Mouse (Mus musculus) heart, adult 2 months (tissue): ENCODE measurements around the gene Ntmt1. TPM values are rescaled to one million over a fixed set of nuclear protein-coding genes. Genes with fewer than 3 reads are reported as not detected.

Source experiments
- DNase-seq, 2 experiments: peaks; one replicate each; pipeline ENCODE4 v3.0.0; 2021
- H3K27ac ChIP-seq: fragments of 200-600 bp; 2 replicates; pipeline ENCODE4 v1.8.1; 2022
- H3K27me3 ChIP-seq: fragments of 200-500 bp; 2 replicates; pipeline ENCODE4 v1.6.1; 2012; ENCODE audit warnings: mild to moderate bottlenecking, low read length, inconsistent platforms, mixed read lengths; ENCODE audit not compliant: control insufficient read depth, insufficient read depth
- H3K36me3 ChIP-seq: fragments of 200-500 bp; 2 replicates; pipeline ENCODE4 v1.6.1; 2012; ENCODE audit warnings: low read length, inconsistent platforms; ENCODE audit not compliant: control insufficient read depth, insufficient read depth
- H3K4me1 ChIP-seq: fragments of 200-500 bp; 2 replicates; pipeline ENCODE4 v1.6.1; 2011; ENCODE audit warnings: low read length; ENCODE audit not compliant: control insufficient read depth, insufficient read depth
- H3K4me3 ChIP-seq: fragments of 200-600 bp; 2 replicates; pipeline ENCODE4 v1.8.1; 2022
- H3K79me2 ChIP-seq: fragments of 200-500 bp; replicated peaks from 2 replicates; pipeline ENCODE4 v1.6.1; 2012; ENCODE audit warnings: mild to moderate bottlenecking, inconsistent platforms, low read length, moderate library complexity, mixed read lengths; ENCODE audit not compliant: control insufficient read depth, insufficient read depth
- H3K9ac ChIP-seq: fragments of 200-500 bp; 2 replicates; pipeline ENCODE4 v1.6.1; 2012; ENCODE audit warnings: low read depth, mild to moderate bottlenecking, control low read depth, inconsistent platforms, low read length, mixed read lengths
- CTCF ChIP-seq: fragments of 200-600 bp; IDR thresholded peaks from 2 replicates; pipeline ENCODE4 v1.8.1; 2022; ENCODE audit warnings: antibody characterized with exemption, mild to moderate bottlenecking, moderate library complexity
- EP300 ChIP-seq: fragments of 200-500 bp; IDR thresholded peaks from 2 replicates; pipeline ENCODE4 v1.6.1; 2011; ENCODE audit warnings: low read depth, low read length, control low read depth; ENCODE audit not compliant: insufficient read depth
- POLR2A ChIP-seq: fragments of 200-500 bp; IDR thresholded peaks from 2 replicates; pipeline ENCODE4 v1.6.1; 2011; ENCODE audit warnings: mild to moderate bottlenecking, low read depth, low read length, control low read depth; ENCODE audit not compliant: insufficient read depth
- WGBS: fragments of 180-500 bp; shearing (Covaris S2); methylation state at CpG from one replicate; pipeline ENCODE4 v1.1.7; 2018; 5-methylcytosine and 5-hydroxymethylcytosine counted together
- intact Hi-C: fragments of 180-260 bp; cut with DNase I; formaldehyde crosslinking; loops from one replicate; pipeline ENCODE4 v1.15.1; 2025
- polyA plus RNA-seq: library from polyadenylated mRNA; depleted of rRNA; stranded (reverse); fragments of >200 nt; gene quantifications from 2 replicates; pipeline ENCODE4 v1.2.3, GENCODE M21; 2012
- total RNA-seq, 2 experiments: library from RNA; stranded (reverse); gene quantifications; 2 replicates each; pipeline ENCODE4 v1.2.3; 2021

Gene Ntmt1
- total and polyA plus RNA-seq, 3 experiments, result 22.0 to 30.2 (median 27.3) TPM

DNA sequence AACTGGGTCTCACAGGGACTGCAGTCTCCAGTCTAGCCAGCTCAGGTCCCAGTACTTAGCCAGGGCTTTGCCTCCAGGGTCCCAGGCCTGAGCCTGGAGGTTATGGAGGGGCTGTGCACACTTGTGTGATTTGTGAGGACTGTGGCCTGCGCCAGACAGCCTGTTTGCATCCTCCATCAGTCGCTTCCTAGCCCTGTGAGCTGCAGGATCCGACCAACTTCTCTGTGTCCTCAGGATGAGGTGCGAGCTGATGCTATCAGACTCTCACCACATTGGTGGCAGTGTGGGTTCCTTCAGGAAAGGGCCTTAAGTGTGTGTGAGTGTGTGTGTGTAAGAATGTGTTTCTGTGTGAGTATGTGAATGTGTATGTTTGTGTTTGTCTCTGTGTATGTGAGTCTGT, 20.2 kb upstream of the Ntmt1 start:
- Histone ChIP-seq H3K79me2 (no peaks in the 10 kb centered on the region), H3K9ac (no peak overlapping the region), H3K27ac (no peak overlapping the region), H3K4me3 (no peak overlapping the region), H3K36me3 (no peaks in the 10 kb centered on the region), H3K4me1 (peaks cover 2% of the 10 kb centered on the region), H3K27me3 (no peaks in the 10 kb centered on the region)
- 83% methylated on average over 4 of the region's 4 CpGs for WGBS
- DNase-seq, result no peak
- no peak for TF ChIP-seq EP300
- TF ChIP-seq POLR2A, result no peak
- no peak for TF ChIP-seq CTCF
- intact Hi-C loops, result no loop called here

DNA sequence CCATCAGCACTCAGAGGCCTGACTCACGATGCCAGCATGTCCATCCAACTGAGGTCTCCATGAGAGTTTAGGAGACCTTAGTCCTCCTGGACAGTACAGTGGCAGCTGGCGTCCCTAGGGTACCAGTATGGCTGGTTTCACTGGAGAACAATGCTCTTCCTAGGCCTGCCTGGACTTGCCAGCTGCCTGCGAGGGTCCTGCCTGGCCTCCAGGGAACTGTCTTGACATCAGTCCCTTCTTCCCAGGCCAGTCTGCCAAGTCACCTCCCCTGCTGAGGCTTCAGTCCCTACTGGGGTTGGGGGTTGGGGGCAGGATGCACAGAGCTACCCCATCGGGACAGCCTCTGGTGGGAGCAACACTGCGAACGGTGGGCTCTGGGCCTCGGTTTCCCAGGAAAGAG, 15.6 kb upstream of the Ntmt1 start:
- TF ChIP-seq EP300 (no peak), CTCF (no peak), POLR2A (no peak)
- no peaks in the 10 kb centered on the region for H3K79me2 ChIP-seq
- no peak overlapping the region for H3K4me3 ChIP-seq
- no peak overlapping the region for H3K27ac ChIP-seq
- H3K27me3 ChIP-seq, result no peaks in the 10 kb centered on the region
- H3K4me1 ChIP-seq, result no peaks in the 10 kb centered on the region; the same call in 1 of the 2 replicates
- no peaks in the 10 kb centered on the region for H3K36me3 ChIP-seq
- intact Hi-C loops, result loop anchor here (5.0 kb wide), 1 partner anchor 140 kb away; no protein-coding TSS in a partner anchor
- no peak overlapping the region for H3K9ac ChIP-seq
- WGBS, result 85% methylated on average over 7 of the region's 7 CpGs
- no peak for DNase-seq

DNA sequence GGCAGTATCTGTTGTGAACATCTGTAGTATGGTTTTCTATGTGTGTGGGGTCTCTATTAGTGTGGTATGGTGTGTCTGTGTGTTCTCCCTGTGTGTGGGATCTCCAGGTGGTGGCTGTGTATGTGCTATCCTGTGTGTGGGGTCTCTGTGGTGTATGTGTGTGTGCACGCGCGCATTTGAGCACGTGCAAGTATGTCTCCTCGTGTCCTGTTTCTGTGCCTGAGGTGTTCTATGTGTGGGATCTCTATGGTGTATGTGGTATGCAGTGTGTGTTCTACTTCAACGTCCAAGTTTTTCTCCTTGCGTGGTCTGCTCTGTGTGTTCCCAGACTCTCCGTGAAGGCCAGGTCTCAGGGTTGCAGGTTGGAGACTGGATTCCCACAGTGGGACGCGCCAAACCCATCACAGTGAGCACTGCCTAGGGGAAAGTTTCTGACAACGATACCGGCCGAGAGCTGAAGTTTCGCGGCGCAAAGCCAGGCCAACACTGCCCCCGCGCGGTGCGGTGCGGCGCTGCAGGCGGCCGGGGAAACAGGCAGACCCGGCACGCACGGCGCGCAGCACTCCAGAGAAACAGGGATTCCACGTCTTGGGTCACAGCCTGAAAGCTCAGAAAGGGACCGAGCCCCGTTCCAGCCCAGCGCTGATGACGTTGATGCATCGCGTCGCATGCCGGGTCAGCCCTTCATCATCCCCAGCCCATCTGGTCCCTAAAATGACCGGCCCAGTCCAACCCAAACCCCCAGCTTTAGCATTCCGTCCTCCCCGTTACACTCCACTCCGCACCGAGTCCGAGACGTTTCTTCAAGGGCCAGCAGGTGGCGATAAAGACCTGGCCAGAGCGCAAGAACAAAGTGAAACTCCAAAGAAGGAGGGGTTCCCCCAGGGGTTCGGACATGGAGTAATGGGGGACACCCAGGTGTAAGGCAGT, 13.2 kb upstream of the Ntmt1 start:
- H3K4me3 ChIP-seq, result peak overlapping the region; percentile 36; the same call in 1 of the 2 replicates
- WGBS, result 5% methylated on average over 48 of the region's 48 CpGs
- H3K27ac ChIP-seq, result peak overlapping the region; percentile 89
- no peaks in the 10 kb centered on the region for H3K36me3 ChIP-seq
- H3K79me2 ChIP-seq, result no peaks in the 10 kb centered on the region
- H3K27me3 ChIP-seq, result no peaks in the 10 kb centered on the region
- peak overlapping the region; percentile 76 for H3K9ac ChIP-seq
- TF ChIP-seq CTCF, result peak; percentile 82
- peak; percentile 88 for TF ChIP-seq EP300
- TF ChIP-seq POLR2A, result peak; percentile 47; the same call in 1 of the 2 replicates
- intact Hi-C loops, result loop anchor here (1.0 to 5.0 kb wide), 7 partner anchors 21 to 358 kb away; no protein-coding TSS in a partner anchor
- DNase-seq, result peak; percentile 95 to 100
- no peaks in the 10 kb centered on the region; the same call in 1 of the 2 replicates for H3K4me1 ChIP-seq

DNA sequence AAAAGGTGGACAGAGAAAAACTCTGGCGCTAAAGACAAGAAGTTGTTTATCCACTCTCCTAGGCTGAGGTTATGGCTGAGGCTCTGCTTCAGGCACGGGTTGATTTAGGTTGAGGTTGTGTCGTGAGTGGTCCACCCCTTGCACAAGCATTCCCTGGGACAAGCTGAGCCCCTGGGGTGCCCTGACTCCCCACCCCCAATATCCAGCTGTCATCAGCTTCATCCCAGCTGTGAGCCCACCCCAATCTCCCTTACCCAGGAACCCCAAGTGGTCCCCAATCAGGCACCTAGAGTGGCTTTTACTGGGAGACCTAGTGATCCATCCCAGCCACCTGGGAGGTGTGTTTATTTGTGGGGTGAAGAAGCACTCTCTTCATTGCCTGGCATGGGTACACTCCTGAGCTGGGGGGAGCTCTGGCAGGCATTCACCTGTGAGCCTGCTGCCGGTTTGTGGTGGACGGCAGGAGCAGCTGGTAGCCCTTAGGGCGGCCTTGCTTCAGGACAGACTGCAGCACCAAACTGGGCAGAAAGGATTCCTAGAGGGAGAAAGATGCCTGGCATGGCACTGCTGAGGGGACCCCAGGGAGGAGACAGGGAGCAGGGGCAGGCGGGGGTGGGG, 12.2 kb upstream of the Ntmt1 start:
- H3K27me3 ChIP-seq, result no peaks in the 10 kb centered on the region
- intact Hi-C loops, result loop anchor here (2.0 kb wide), 2 partner anchors 83 to 139 kb away; no protein-coding TSS in a partner anchor
- WGBS, result 80% methylated on average over 7 of the region's 7 CpGs
- no peaks in the 10 kb centered on the region for H3K79me2 ChIP-seq
- no peak overlapping the region for H3K9ac ChIP-seq
- no peaks in the 10 kb centered on the region for H3K36me3 ChIP-seq
- H3K4me3 ChIP-seq, result no peak overlapping the region
- TF ChIP-seq EP300 (no peak), CTCF (no peak), POLR2A (no peak)
- DNase-seq, result peak in 1 of 2 experiments; percentile 13
- H3K27ac ChIP-seq, result peak overlapping the region; percentile 89
- no peaks in the 10 kb centered on the region; the same call in 1 of the 2 replicates for H3K4me1 ChIP-seq

DNA sequence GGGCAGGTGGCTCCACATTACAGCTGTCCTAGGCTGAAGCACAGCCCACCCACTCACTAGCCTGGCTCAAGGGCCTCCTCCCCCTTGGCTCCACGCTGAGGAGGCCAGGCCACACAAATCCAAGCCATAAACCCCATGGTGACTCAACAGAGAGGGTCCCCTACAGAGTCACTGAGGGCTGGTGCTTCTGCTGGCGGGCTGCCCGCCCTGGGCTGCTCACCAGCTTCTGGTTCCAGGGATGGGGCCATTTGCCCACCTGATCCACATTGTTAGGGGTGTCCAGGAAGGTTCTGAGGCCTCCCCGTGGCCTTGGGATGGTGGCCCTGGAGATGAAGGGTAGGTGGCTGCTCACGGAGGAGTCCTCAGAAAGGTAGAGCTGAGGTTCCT, 11.7 kb upstream of the Ntmt1 start:
- WGBS, result 87% methylated on average over 5 of the region's 5 CpGs
- Histone ChIP-seq H3K4me1 (no peaks in the 10 kb centered on the region; the same call in 1 of the 2 replicates), H3K79me2 (no peaks in the 10 kb centered on the region), H3K4me3 (no peak overlapping the region), H3K9ac (no peak overlapping the region), H3K27me3 (no peaks in the 10 kb centered on the region), H3K36me3 (no peaks in the 10 kb centered on the region), H3K27ac (no peak overlapping the region)
- peak in 1 of 2 experiments; percentile 26 for DNase-seq
- TF ChIP-seq CTCF, result no peak
- no peak for TF ChIP-seq EP300
- no peak for TF ChIP-seq POLR2A
- intact Hi-C loops, result loop anchor here (2.0 kb wide), 2 partner anchors 83 to 139 kb away; no protein-coding TSS in a partner anchor

DNA sequence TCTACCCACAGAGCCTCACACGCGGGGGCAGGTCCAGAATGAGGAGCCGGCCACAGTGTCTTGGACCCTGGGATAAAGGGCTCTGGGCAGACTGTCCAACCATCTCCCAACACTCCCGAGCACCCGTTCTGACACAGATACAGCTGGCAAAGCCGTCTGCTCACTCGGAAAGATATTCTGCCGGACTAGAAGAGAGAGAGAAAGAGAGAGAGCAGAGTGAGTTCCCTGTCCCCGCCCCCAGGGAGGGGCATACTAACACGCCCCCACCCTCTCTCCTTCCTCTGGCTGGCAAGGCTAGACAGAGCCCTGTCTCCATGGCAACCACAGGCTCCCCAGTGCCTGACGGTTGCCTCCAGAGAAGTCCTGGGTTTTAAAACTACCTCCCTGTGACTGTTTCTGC, 11.2 kb upstream of the Ntmt1 start:
- peak; percentile 72 to 83 for DNase-seq
- 16% methylated on average over 11 of the region's 11 CpGs for WGBS
- Histone ChIP-seq H3K9ac (no peak overlapping the region), H3K4me1 (no peaks in the 10 kb centered on the region; the same call in 1 of the 2 replicates), H3K27ac (no peak overlapping the region; the same call in 1 of the 2 replicates), H3K4me3 (no peak overlapping the region), H3K79me2 (no peaks in the 10 kb centered on the region), H3K27me3 (no peaks in the 10 kb centered on the region), H3K36me3 (no peaks in the 10 kb centered on the region)
- intact Hi-C loops, result no loop called here
- no peak for TF ChIP-seq CTCF
- TF ChIP-seq POLR2A, result 0 out of 2 replicates have a peak, but pooled peaks have one; percentile 17
- TF ChIP-seq EP300, result no peak
